Mouse (Mus musculus): Measurements from ENCODE around the gene Lpar5. TPM values are rescaled to one million over a fixed set of nuclear protein-coding genes. Genes with fewer than 3 reads are reported as not detected.

Gene Lpar5
- total RNA-seq, 1 experiment, result 5.0 TPM

DNA sequence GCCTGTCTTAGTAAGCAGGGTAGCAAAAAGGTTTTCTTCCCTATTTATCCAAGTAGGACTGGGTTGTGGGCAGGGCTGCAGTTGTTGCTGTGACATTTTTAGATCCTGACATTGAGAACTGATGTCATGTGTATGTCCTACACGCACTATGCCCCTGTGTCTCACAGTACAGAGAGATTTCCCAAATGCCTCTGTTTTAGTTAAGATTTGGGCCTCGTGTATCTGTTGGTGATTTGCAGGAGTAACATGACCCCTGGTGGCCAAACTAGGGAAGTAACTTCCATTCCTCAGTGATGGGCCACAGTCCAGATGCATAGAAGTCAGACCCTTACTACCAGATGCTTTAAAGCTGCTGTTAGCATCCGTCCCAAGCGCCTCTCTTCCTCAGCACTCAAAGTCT is 16.7 kb downstream of the Lpar5 start:
- Histone ChIP-seq H3K36me3 (ENCODE audit: control insufficient read depth, insufficient read depth, low read length, poor library complexity, severe bottlenecking) (peaks cover 8% of the 10 kb centered on the region; the same call in 1 of the 2 replicates), H3K9ac (ENCODE audit: insufficient read depth, low read depth, low read length, poor library complexity, severe bottlenecking) (no peak overlapping the region), H3K4me3 (ENCODE audit: insufficient read depth in 1 of 2, low read depth in 1 of 2, low read length in 2 of 2, poor library complexity in 1 of 2, severe bottlenecking in 1 of 2) (no peak overlapping the region), H3K9me3 (ENCODE audit: control insufficient read depth, insufficient read depth, low read depth, low read length) (no peaks in the 10 kb centered on the region), H3K4me1 (ENCODE audit: control insufficient read depth in 2 of 2, insufficient read depth in 2 of 2, low read length in 2 of 2, poor library complexity in 1 of 2) (peaks cover 5 to 22% of the 10 kb centered on the region in 2 experiments; a peak in 3 of 4 replicates), H3K27ac (ENCODE audit: insufficient read depth, low read depth, low read length, poor library complexity, severe bottlenecking) (no peak overlapping the region)
- no peak for DNase-seq (ENCODE audit: low read depth, low spot score)
- no peak for TF ChIP-seq ZNF384 (IDR thresholded peaks at IDR 0.05; ENCODE audit: low read depth, low read length)
- TF ChIP-seq ZC3H11A (IDR thresholded peaks at IDR 0.05; ENCODE audit: borderline replicate concordance, low read depth, low read length), result peak; percentile 64; the same call in 1 of the 2 replicates
- TF ChIP-seq HCFC1 (IDR thresholded peaks at IDR 0.05; ENCODE audit: borderline replicate concordance, insufficient read depth, low read length), result no peak
- in situ Hi-C loops (cut with MboI; ENCODE audit: low sequenced_read_pairs in 2 of 2, unreplicated experiment in 2 of 2), result no loop called here

DNA sequence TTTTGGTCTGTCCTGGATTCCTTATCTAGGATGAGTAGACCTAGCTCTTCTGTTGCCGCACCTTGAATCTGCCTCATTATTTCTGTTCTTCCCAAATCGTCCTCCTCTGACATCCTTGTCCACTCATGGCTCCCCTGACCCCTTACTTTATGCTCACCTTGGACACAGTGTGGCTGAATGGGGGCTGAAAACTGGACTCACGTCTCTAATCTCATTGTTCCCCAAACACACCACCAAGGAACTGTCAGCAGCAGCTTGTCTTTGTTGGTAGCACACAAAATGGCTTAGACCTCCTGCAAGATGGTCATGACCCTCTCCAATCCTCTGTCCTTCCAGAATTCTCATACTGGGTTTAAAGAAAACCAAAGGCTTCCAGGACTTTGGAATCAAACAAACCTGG is 20.2 kb downstream of the Lpar5 start:
- H3K4me3 ChIP-seq (ENCODE audit: insufficient read depth in 1 of 2, low read depth in 1 of 2, low read length in 2 of 2, poor library complexity in 1 of 2, severe bottlenecking in 1 of 2), result no peak overlapping the region
- in situ Hi-C loops (cut with MboI; ENCODE audit: low sequenced_read_pairs in 2 of 2, unreplicated experiment in 2 of 2), result no loop called here

DNA sequence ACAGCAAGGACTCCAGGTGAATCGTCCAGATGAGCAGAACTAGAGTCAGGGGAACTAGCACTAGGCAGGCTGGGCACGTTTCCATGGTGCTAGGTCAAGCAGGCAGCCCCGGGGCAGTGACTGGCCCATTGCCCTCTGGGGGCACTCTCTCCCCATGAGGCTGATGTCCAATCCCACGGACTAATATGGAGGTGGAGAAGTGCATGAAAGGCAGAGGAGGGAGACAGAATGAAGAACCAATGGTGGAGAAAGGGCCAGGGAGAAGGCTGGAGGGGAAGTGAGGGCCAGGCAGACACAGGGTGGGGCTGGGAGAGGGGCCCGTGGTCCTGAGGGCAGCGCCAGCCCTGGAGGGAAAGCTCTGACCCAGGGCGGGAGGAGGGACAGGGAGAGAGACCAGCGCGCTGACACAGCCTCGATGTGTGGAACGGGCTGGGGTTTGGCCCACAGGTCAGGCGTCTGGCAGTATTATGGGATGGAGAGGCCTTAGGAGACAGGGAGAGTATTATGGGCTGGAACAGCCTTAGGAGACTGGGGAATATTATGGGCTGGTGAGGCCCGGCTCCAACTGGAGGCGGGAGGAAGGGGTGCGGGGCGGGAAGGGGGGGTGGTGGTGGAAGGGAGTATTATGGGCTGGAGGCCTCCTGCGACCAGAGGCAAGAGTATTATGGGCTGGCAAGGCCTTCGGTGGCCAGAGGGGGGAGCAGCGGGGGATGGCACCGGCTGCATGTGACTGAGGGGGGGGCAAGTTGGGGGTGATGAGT is 21.0 kb downstream of the Lpar5 start:
- DNase-seq (ENCODE audit: low read depth, low spot score), result no peak
- in situ Hi-C loops (cut with MboI; ENCODE audit: low sequenced_read_pairs in 2 of 2, unreplicated experiment in 2 of 2), result no loop called here
- Histone ChIP-seq H3K27ac (ENCODE audit: insufficient read depth, low read depth, low read length, poor library complexity, severe bottlenecking) (peak overlapping the region; percentile 71), H3K9me3 (ENCODE audit: control insufficient read depth, insufficient read depth, low read depth, low read length) (no peaks in the 10 kb centered on the region), H3K9ac (ENCODE audit: insufficient read depth, low read depth, low read length, poor library complexity, severe bottlenecking) (peak overlapping the region; percentile 54; the same call in 1 of the 2 replicates), H3K36me3 (ENCODE audit: control insufficient read depth, insufficient read depth, low read length, poor library complexity, severe bottlenecking) (no peaks in the 10 kb centered on the region), H3K4me1 (ENCODE audit: control insufficient read depth in 2 of 2, insufficient read depth in 2 of 2, low read length in 2 of 2, poor library complexity in 1 of 2) (peaks cover 0 to 28% of the 10 kb centered on the region in 2 experiments; a peak in 3 of 4 replicates), H3K4me3 (ENCODE audit: insufficient read depth in 1 of 2, low read depth in 1 of 2, low read length in 2 of 2, poor library complexity in 1 of 2, severe bottlenecking in 1 of 2) (peak overlapping the region; percentile 27 to 44; a peak in 2 of 4 replicates)
- no peak for TF ChIP-seq CHD2 (IDR thresholded peaks at IDR 0.05; ENCODE audit: low read depth, low read length)
- TF ChIP-seq ZC3H11A (IDR thresholded peaks at IDR 0.05; ENCODE audit: borderline replicate concordance, low read depth, low read length), result no peak
- TF ChIP-seq ZNF384 (IDR thresholded peaks at IDR 0.05; ENCODE audit: low read depth, low read length), result no peak
- TF ChIP-seq MAFK (IDR thresholded peaks at IDR 0.05; ENCODE audit: insufficient read depth, low read depth, low read length), result no peak
- no peak for TF ChIP-seq HCFC1 (IDR thresholded peaks at IDR 0.05; ENCODE audit: borderline replicate concordance, insufficient read depth, low read length)

More for the DNA sequence above, 20.2 kb downstream of the Lpar5 start:
- H3K9me3 ChIP-seq (ENCODE audit: control insufficient read depth, insufficient read depth, low read depth, low read length), result no peaks in the 10 kb centered on the region
- peaks cover 0 to 28% of the 10 kb centered on the region in 2 experiments; a peak in 3 of 4 replicates for H3K4me1 ChIP-seq (ENCODE audit: control insufficient read depth in 2 of 2, insufficient read depth in 2 of 2, low read length in 2 of 2, poor library complexity in 1 of 2)
- DNase-seq (ENCODE audit: low read depth, low spot score), result no peak
- no peak overlapping the region for H3K27ac ChIP-seq (ENCODE audit: insufficient read depth, low read depth, low read length, poor library complexity, severe bottlenecking)
- H3K9ac ChIP-seq (ENCODE audit: insufficient read depth, low read depth, low read length, poor library complexity, severe bottlenecking), result no peak overlapping the region
- no peaks in the 10 kb centered on the region for H3K36me3 ChIP-seq (ENCODE audit: control insufficient read depth, insufficient read depth, low read length, poor library complexity, severe bottlenecking)
- TF ChIP-seq ZC3H11A (IDR thresholded peaks at IDR 0.05; ENCODE audit: borderline replicate concordance, low read depth, low read length), result no peak

DNA sequence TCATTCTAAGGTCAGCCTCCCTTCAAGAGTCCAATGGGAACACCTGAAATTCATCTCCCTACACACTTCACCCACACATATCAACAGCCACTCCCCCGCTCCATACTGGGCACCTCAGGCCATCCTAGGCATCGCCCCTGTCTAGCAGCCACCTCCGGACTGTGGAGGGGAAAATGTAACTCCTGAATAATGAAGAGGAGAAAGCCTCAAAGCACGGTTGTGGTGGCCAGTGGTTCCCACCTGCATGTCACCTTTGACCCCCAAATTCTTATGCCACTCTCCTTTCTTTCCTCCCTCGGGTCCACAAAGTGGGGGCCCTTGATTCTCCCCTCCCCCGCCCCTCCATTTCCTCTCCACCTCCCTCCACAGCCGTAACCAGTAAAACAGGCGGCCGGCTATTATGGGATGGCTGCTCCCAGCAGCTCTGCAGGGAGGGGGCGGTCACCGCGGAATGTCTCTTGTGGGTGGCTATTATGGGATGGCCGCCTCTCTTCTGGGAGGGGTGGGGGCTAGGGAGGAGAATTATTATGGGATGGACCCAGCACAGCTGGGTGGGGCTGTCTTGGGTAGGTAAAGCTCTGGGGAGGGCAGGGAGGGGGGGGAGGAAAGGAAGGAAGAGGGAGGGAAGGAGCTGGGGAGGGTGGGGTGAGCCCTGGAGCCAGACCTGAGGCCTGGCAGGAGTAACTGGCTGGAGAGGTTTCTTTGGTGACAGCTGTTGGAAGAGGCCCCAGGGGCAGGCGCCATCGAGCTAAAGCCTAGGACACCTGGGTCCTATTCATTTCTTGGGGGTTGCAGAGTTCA is 22.0 kb downstream of the Lpar5 start:
- TF ChIP-seq MAFK (IDR thresholded peaks at IDR 0.05; ENCODE audit: insufficient read depth, low read depth, low read length), result no peak
- no peak for TF ChIP-seq HCFC1 (IDR thresholded peaks at IDR 0.05; ENCODE audit: borderline replicate concordance, insufficient read depth, low read length)
- no peak for TF ChIP-seq ZC3H11A (IDR thresholded peaks at IDR 0.05; ENCODE audit: borderline replicate concordance, low read depth, low read length)
- no peak for TF ChIP-seq ZNF384 (IDR thresholded peaks at IDR 0.05; ENCODE audit: low read depth, low read length)
- TF ChIP-seq CHD2 (IDR thresholded peaks at IDR 0.05; ENCODE audit: low read depth, low read length), result no peak
- no peak for DNase-seq (ENCODE audit: low read depth, low spot score)
- H3K4me3 ChIP-seq (ENCODE audit: insufficient read depth in 1 of 2, low read depth in 1 of 2, low read length in 2 of 2, poor library complexity in 1 of 2, severe bottlenecking in 1 of 2), result peak overlapping the region; percentile 44 to 49
- peak overlapping the region; percentile 71 for H3K27ac ChIP-seq (ENCODE audit: insufficient read depth, low read depth, low read length, poor library complexity, severe bottlenecking)
- H3K9me3 ChIP-seq (ENCODE audit: control insufficient read depth, insufficient read depth, low read depth, low read length), result no peaks in the 10 kb centered on the region
- in situ Hi-C loops (cut with MboI; ENCODE audit: low sequenced_read_pairs in 2 of 2, unreplicated experiment in 2 of 2), result no loop called here
- no peaks in the 10 kb centered on the region for H3K36me3 ChIP-seq (ENCODE audit: control insufficient read depth, insufficient read depth, low read length, poor library complexity, severe bottlenecking)
- H3K4me1 ChIP-seq (ENCODE audit: control insufficient read depth in 2 of 2, insufficient read depth in 2 of 2, low read length in 2 of 2, poor library complexity in 1 of 2), result peaks cover 0 to 25% of the 10 kb centered on the region in 2 experiments; a peak in 3 of 4 replicates
- H3K9ac ChIP-seq (ENCODE audit: insufficient read depth, low read depth, low read length, poor library complexity, severe bottlenecking), result peak overlapping the region; percentile 38

All from ES-E14 (cell line).